Mouse (Mus musculus): ENCODE measurements at regions not wholly inside any gene's neighbourhood (a gene's known extent, or its start where the extent isn't known, plus 50 kb on each side); places are given as distances from the start of the nearest gene placed in this dataset.

- no peak for TF ChIP-seq JUND (conservative IDR thresholded peaks at IDR 0.05; ENCODE audit: low read depth, low read length)
- TF ChIP-seq ZMIZ1 (IDR thresholded peaks at IDR 0.05; ENCODE audit: low read depth, low read length) = no peak
- TF ChIP-seq E2F4 (IDR thresholded peaks at IDR 0.05; ENCODE audit: insufficient replicate concordance, low read depth, low read length) = no peak
- no peak for TF ChIP-seq ZNF384 (IDR thresholded peaks at IDR 0.05; ENCODE audit: low read depth, low read length)
- TF ChIP-seq POLR2A (IDR thresholded peaks at IDR 0.05; ENCODE audit: low read depth, low read length) = no peak
- TF ChIP-seq CTCF (conservative IDR thresholded peaks at IDR 0.05 in 1 of 2, IDR thresholded peaks at IDR 0.05 in 1 of 2; ENCODE audit: low read depth in 2 of 2, low read length in 2 of 2) = no peak
- no peak for TF ChIP-seq ZKSCAN1 (IDR thresholded peaks at IDR 0.05; ENCODE audit: borderline replicate concordance, low read depth, low read length)
- no peak for TF ChIP-seq MAZ (IDR thresholded peaks at IDR 0.05; ENCODE audit: low read depth, low read length)
- no peak for TF ChIP-seq CHD1 (IDR thresholded peaks at IDR 0.05; ENCODE audit: low read depth, low read length)
- no peak for TF ChIP-seq RAD21 (IDR thresholded peaks at IDR 0.05; ENCODE audit: low read depth, low read length)
- TF ChIP-seq SMC3 (IDR thresholded peaks at IDR 0.05; ENCODE audit: low read depth, low read length) = no peak
- no peak for TF ChIP-seq USF2 (conservative IDR thresholded peaks at IDR 0.05; ENCODE audit: low read depth, low read length)
- TF ChIP-seq KAT2A (IDR thresholded peaks at IDR 0.05; ENCODE audit: insufficient replicate concordance, low read length) = no peak
- TF ChIP-seq MEF2A (IDR thresholded peaks at IDR 0.05; ENCODE audit: borderline replicate concordance, low read depth, low read length) = no peak
- TF ChIP-seq IRF4 (IDR thresholded peaks at IDR 0.05; ENCODE audit: low read depth, low read length) = no peak
- no peak for TF ChIP-seq MYC (IDR thresholded peaks at IDR 0.05; ENCODE audit: low read depth, low read length)
- TF ChIP-seq RCOR1 (conservative IDR thresholded peaks at IDR 0.05; ENCODE audit: low read depth, low read length) = no peak
- no peak for TF ChIP-seq MAX (IDR thresholded peaks at IDR 0.05; ENCODE audit: low read length)
- Histone ChIP-seq H3K36me3 (replicated peaks in 1 of 2; ENCODE audit: control insufficient read depth in 1 of 2, insufficient read depth in 1 of 2, low read length in 1 of 2) (peaks cover 0 to 3% of the 10 kb centered on the region in 2 experiments), H3K27me3 (replicated peaks) (no peaks in the 10 kb centered on the region), H3K9me3 (replicated peaks; ENCODE audit: low read length) (no peaks in the 10 kb centered on the region), H3K27ac (ENCODE audit: insufficient read depth, low read depth) (no peak overlapping the region), H3K9ac (ENCODE audit: insufficient read depth, low read depth) (no peak overlapping the region), H3K4me1 (ENCODE audit: control insufficient read depth in 1 of 2, insufficient read depth in 2 of 2) (peaks cover 0 to 32% of the 10 kb centered on the region in 2 experiments; a peak in 2 of 4 replicates), H3K4me3 (replicated peaks in 1 of 3; ENCODE audit: low read depth in 2 of 3, low read length in 2 of 3, poor library complexity in 1 of 3) (no peak overlapping the region), H3K4me2 (ENCODE audit: insufficient read depth, low read depth, poor library complexity, severe bottlenecking) (no peak overlapping the region), H3K79me2 (replicated peaks; ENCODE audit: control insufficient read depth, extremely low read depth, insufficient read depth, poor library complexity, severe bottlenecking) (no peaks in the 10 kb centered on the region)
- in situ Hi-C loops (cut with MboI; ENCODE audit: low pct_ligation_motif_present, low pct_unique_long_range_greater_than_20kb, low sequenced_read_pairs) = no loop called here
- dilution Hi-C loops (cut with MboI; ENCODE audit: extremely low pct_ligation_motif_present, extremely low pct_unique_long_range_greater_than_20kb, low sequenced_read_pairs) = no loop called here
- peak; percentile 42 for DNase-seq (ENCODE audit: extremely low read depth)
Observed at GRCm38 (mm10) chr2:158929507-158929906, 134.9 kb downstream of the Dhx35 start.

GRCm38 (mm10) chr2:158937948-158938565 is 143.4 kb downstream of the Dhx35 start:
- no peak for DNase-seq (ENCODE audit: extremely low read depth)
- Histone ChIP-seq H3K27me3 (replicated peaks) (no peaks in the 10 kb centered on the region), H3K9ac (ENCODE audit: insufficient read depth, low read depth) (no peak overlapping the region), H3K4me3 (replicated peaks in 1 of 3; ENCODE audit: low read depth in 2 of 3, low read length in 2 of 3, poor library complexity in 1 of 3) (no peak overlapping the region), H3K27ac (ENCODE audit: insufficient read depth, low read depth) (no peak overlapping the region), H3K36me3 (replicated peaks in 1 of 2; ENCODE audit: control insufficient read depth in 1 of 2, insufficient read depth in 1 of 2, low read length in 1 of 2) (peaks cover 0 to 2% of the 10 kb centered on the region in 2 experiments), H3K4me1 (ENCODE audit: control insufficient read depth in 1 of 2, insufficient read depth in 2 of 2) (peaks cover 0 to 7% of the 10 kb centered on the region in 2 experiments; a peak in 1 of 4 replicates), H3K79me2 (replicated peaks; ENCODE audit: control insufficient read depth, extremely low read depth, insufficient read depth, poor library complexity, severe bottlenecking) (no peaks in the 10 kb centered on the region), H3K9me3 (replicated peaks; ENCODE audit: low read length) (peaks cover 7% of the 10 kb centered on the region), H3K4me2 (ENCODE audit: insufficient read depth, low read depth, poor library complexity, severe bottlenecking) (no peak overlapping the region)
- in situ Hi-C loops (cut with MboI; ENCODE audit: low pct_ligation_motif_present, low pct_unique_long_range_greater_than_20kb, low sequenced_read_pairs) = no loop called here
- dilution Hi-C loops (cut with MboI; ENCODE audit: extremely low pct_ligation_motif_present, extremely low pct_unique_long_range_greater_than_20kb, low sequenced_read_pairs) = no loop called here
- TF ChIP-seq ZNF384 (IDR thresholded peaks at IDR 0.05; ENCODE audit: low read depth, low read length) = no peak
- TF ChIP-seq CHD1 (IDR thresholded peaks at IDR 0.05; ENCODE audit: low read depth, low read length) = no peak
- no peak for TF ChIP-seq ETS1 (conservative IDR thresholded peaks at IDR 0.05; ENCODE audit: low read depth, low read length)
- no peak for TF ChIP-seq MXI1 (IDR thresholded peaks at IDR 0.05; ENCODE audit: low read depth, low read length)
- TF ChIP-seq MAZ (IDR thresholded peaks at IDR 0.05; ENCODE audit: low read depth, low read length) = no peak
- TF ChIP-seq RAD21 (IDR thresholded peaks at IDR 0.05; ENCODE audit: low read depth, low read length) = no peak
- TF ChIP-seq POLR2A (IDR thresholded peaks at IDR 0.05; ENCODE audit: low read depth, low read length) = no peak
- no peak for TF ChIP-seq JUND (conservative IDR thresholded peaks at IDR 0.05; ENCODE audit: low read depth, low read length)
